Mouse (Mus musculus) MEL (cell line): Measurements from ENCODE around the gene Snapc4. TPM values are rescaled to one million over a fixed set of nuclear protein-coding genes. Genes with fewer than 3 reads are reported as not detected.

Experiments used
- DNase-seq: peaks from one replicate; pipeline ENCODE4 v3.0.0; 2011; ENCODE audit warnings: low read depth, low spot score
- H3K27ac ChIP-seq: 2 replicates; pipeline ENCODE4 v1.5.1; 2012; ENCODE audit warnings: low read depth, mild to moderate bottlenecking, control low read depth, low read length, moderate library complexity; ENCODE audit not compliant: control insufficient read depth
- H3K27me3 ChIP-seq, 2 experiments: fragments of 150-350 bp in 1 of 2; sonication (generic) in 1 of 2; 2 replicates each; pipeline ENCODE4 v1.6.1; 2012; ENCODE audit warnings: low read length in 2 of 2, mild to moderate bottlenecking in 2 of 2, improper control_type of control experiment in 1 of 2, moderate library complexity in 1 of 2; ENCODE audit not compliant: insufficient read depth in 2 of 2, control insufficient read depth in 1 of 2
- H3K36me3 ChIP-seq, 2 experiments: 2 replicates each; pipeline ENCODE4 v1.6.1; 2012 to 2014; ENCODE audit warnings: low read length in 2 of 2, improper control_type of control experiment in 1 of 2, inconsistent platforms in 1 of 2, mild to moderate bottlenecking in 1 of 2; ENCODE audit not compliant: insufficient read depth in 2 of 2, control insufficient read depth in 1 of 2
- H3K4me1 ChIP-seq, 2 experiments: fragments of 150-350 bp in 1 of 2; sonication (generic) in 1 of 2; 2 replicates each; pipeline ENCODE4 v1.6.1; 2012; ENCODE audit warnings: low read length in 2 of 2, improper control_type of control experiment in 1 of 2, mild to moderate bottlenecking in 1 of 2; ENCODE audit not compliant: insufficient read depth in 2 of 2, control insufficient read depth in 1 of 2
- H3K4me3 ChIP-seq, 2 experiments: fragments of 150-350 bp in 1 of 2; sonication (generic) in 1 of 2; 2 replicates each; pipeline ENCODE4 v1.5.1; 2012; ENCODE audit warnings: low read depth in 2 of 2, low read length in 2 of 2, mild to moderate bottlenecking in 2 of 2, moderate library complexity in 2 of 2, control low read depth in 1 of 2, improper control_type of control experiment in 1 of 2; ENCODE audit not compliant: control insufficient read depth in 1 of 2, insufficient read depth in 1 of 2
- H3K79me2 ChIP-seq: 2 replicates; pipeline ENCODE4 v1.6.1; 2012; ENCODE audit warnings: mild to moderate bottlenecking, low read length, moderate library complexity; ENCODE audit not compliant: control insufficient read depth, poor library complexity, insufficient read depth
- H3K9ac ChIP-seq: 2 replicates; pipeline ENCODE4 v1.6.1; 2012; ENCODE audit warnings: low read depth, mild to moderate bottlenecking, control low read depth, low read length, moderate library complexity; ENCODE audit not compliant: control insufficient read depth, poor library complexity, severe bottlenecking
- H3K9me3 ChIP-seq: fragments of 150-350 bp; sonication (generic); replicated peaks from 2 replicates; pipeline ENCODE4 v1.6.1; 2012; ENCODE audit warnings: mild to moderate bottlenecking, low read length, improper control_type of control experiment, moderate library complexity; ENCODE audit not compliant: insufficient read depth
- BHLHE40 ChIP-seq: IDR thresholded peaks from 2 replicates; pipeline ENCODE4 v1.6.1; 2012; ENCODE audit warnings: low read depth, mild to moderate bottlenecking, inconsistent platforms, low read length, improper control_type of control experiment, borderline replicate concordance
- CHD1 ChIP-seq: IDR thresholded peaks from 2 replicates; pipeline ENCODE4 v1.6.1; 2012; ENCODE audit warnings: low read depth, mild to moderate bottlenecking, inconsistent platforms, low read length, improper control_type of control experiment
- CHD2 ChIP-seq: IDR thresholded peaks from 2 replicates; pipeline ENCODE4 v1.6.1; 2011; ENCODE audit warnings: low read length, improper control_type of control experiment
- CTCF ChIP-seq, 3 experiments: IDR thresholded peaks in 2 of 3; conservative IDR thresholded peaks in 1 of 3; 2 replicates each; pipeline ENCODE4 v1.5.1; 2011 to 2012; ENCODE audit warnings: low read length in 3 of 3, low read depth in 2 of 3, mild to moderate bottlenecking in 2 of 3, improper control_type of control experiment in 1 of 3, inconsistent platforms in 1 of 3, mixed read lengths in 1 of 3, moderate library complexity in 1 of 3; ENCODE audit not compliant: control insufficient read depth in 1 of 3, insufficient read depth in 1 of 3, poor library complexity in 1 of 3, severe bottlenecking in 1 of 3
- E2F4 ChIP-seq: IDR thresholded peaks from 2 replicates; pipeline ENCODE4 v1.6.1; 2011; ENCODE audit warnings: low read depth, low read length, improper control_type of control experiment, borderline replicate concordance
- ELF1 ChIP-seq: IDR thresholded peaks from 2 replicates; pipeline ENCODE4 v1.6.1; 2014; ENCODE audit warnings: low read depth, mild to moderate bottlenecking, inconsistent platforms, low read length, improper control_type of control experiment, moderate library complexity
- EP300 ChIP-seq, 2 experiments: IDR thresholded peaks; 2 replicates each; pipeline ENCODE4 v1.6.1; 2011; ENCODE audit warnings: improper control_type of control experiment in 2 of 2, low read length in 2 of 2, low read depth in 1 of 2, mild to moderate bottlenecking in 1 of 2
- GATA1 ChIP-seq: IDR thresholded peaks from 2 replicates; pipeline ENCODE4 v1.6.1; 2011; ENCODE audit warnings: low read depth, low read length, improper control_type of control experiment
- HCFC1 ChIP-seq: IDR thresholded peaks from 2 replicates; pipeline ENCODE4 v1.6.1; 2012; ENCODE audit warnings: low read depth, mild to moderate bottlenecking, inconsistent platforms, low read length, improper control_type of control experiment, moderate library complexity
- MAX ChIP-seq: IDR thresholded peaks from 2 replicates; pipeline ENCODE4 v1.6.1; 2011; ENCODE audit warnings: low read length, improper control_type of control experiment
- MAZ ChIP-seq: IDR thresholded peaks from 2 replicates; pipeline ENCODE4 v1.6.1; 2012; ENCODE audit warnings: low read depth, mild to moderate bottlenecking, inconsistent platforms, low read length, improper control_type of control experiment
- MEF2A ChIP-seq: IDR thresholded peaks from 2 replicates; pipeline ENCODE4 v1.6.1; 2014; ENCODE audit warnings: low read depth, mild to moderate bottlenecking, inconsistent platforms, low read length, improper control_type of control experiment; ENCODE audit not compliant: poor library complexity, insufficient replicate concordance, severe bottlenecking; ENCODE audit errors: extremely low read depth
- MYC ChIP-seq: IDR thresholded peaks from 2 replicates; pipeline ENCODE4 v1.6.1; 2011; ENCODE audit warnings: low read depth, mild to moderate bottlenecking, low read length, improper control_type of control experiment, moderate library complexity
- NELFE ChIP-seq: IDR thresholded peaks from 2 replicates; pipeline ENCODE4 v1.6.1; 2011; ENCODE audit warnings: low read depth, low read length, improper control_type of control experiment
- POLR2AphosphoS2 ChIP-seq: IDR thresholded peaks from 2 replicates; pipeline ENCODE4 v1.6.1; 2011; ENCODE audit warnings: low read length, improper control_type of control experiment
- SIN3A ChIP-seq: IDR thresholded peaks from 2 replicates; pipeline ENCODE4 v1.6.1; 2012; ENCODE audit warnings: low read length, improper control_type of control experiment, inconsistent platforms
- SMC3 ChIP-seq: IDR thresholded peaks from 2 replicates; pipeline ENCODE4 v1.6.1; 2011; ENCODE audit warnings: low read depth, low read length, improper control_type of control experiment
- TAL1 ChIP-seq: IDR thresholded peaks from 2 replicates; pipeline ENCODE4 v1.6.1; 2012; ENCODE audit warnings: mild to moderate bottlenecking, inconsistent platforms, low read length, moderate library complexity, mixed read lengths
- TCF12 ChIP-seq: IDR thresholded peaks from 2 replicates; pipeline ENCODE4 v1.6.1; 2014; ENCODE audit warnings: low read depth, mild to moderate bottlenecking, inconsistent platforms, low read length, improper control_type of control experiment, moderate library complexity
- USF2 ChIP-seq, 2 experiments: IDR thresholded peaks; 2 replicates each; pipeline ENCODE4 v1.6.1; 2011 to 2012; ENCODE audit warnings: improper control_type of control experiment in 2 of 2, low read length in 2 of 2, borderline replicate concordance in 1 of 2, inconsistent platforms in 1 of 2, low read depth in 1 of 2, mild to moderate bottlenecking in 1 of 2; ENCODE audit not compliant: insufficient read depth in 1 of 2
- ZKSCAN1 ChIP-seq: IDR thresholded peaks from 2 replicates; pipeline ENCODE4 v1.6.1; 2012; ENCODE audit warnings: low read depth, mild to moderate bottlenecking, inconsistent platforms, low read length, improper control_type of control experiment, moderate library complexity
- ZNF384 ChIP-seq: IDR thresholded peaks from 2 replicates; pipeline ENCODE4 v1.6.1; 2012; ENCODE audit warnings: low read depth, mild to moderate bottlenecking, inconsistent platforms, low read length, improper control_type of control experiment
- polyA plus RNA-seq, 2 experiments: library from polyadenylated mRNA; stranded (reverse) in 1 of 2; unstranded in 1 of 2; fragments of >175 nt in 1 of 2; fragments of >200 nt in 1 of 2; gene quantifications; 2 replicates each; pipeline versions ENCODE4 v1.2.1 to v1.2.4; 2012; ENCODE audit warnings: low replicate concordance in 2 of 2, low read depth in 1 of 2; ENCODE audit not compliant: insufficient read length in 2 of 2, insufficient read depth in 1 of 2, missing spikeins in 1 of 2
- total RNA-seq: library from RNA; depleted of rRNA; stranded (reverse); fragments of 300-350 nt; gene quantifications from 2 replicates; pipeline ENCODE4 v1.2.3, GENCODE M21; 2012

Snapc4 gene
- total and polyA plus RNA-seq, 3 experiments: 49.3 to 57.6 TPM; not detected in 1

DNA sequence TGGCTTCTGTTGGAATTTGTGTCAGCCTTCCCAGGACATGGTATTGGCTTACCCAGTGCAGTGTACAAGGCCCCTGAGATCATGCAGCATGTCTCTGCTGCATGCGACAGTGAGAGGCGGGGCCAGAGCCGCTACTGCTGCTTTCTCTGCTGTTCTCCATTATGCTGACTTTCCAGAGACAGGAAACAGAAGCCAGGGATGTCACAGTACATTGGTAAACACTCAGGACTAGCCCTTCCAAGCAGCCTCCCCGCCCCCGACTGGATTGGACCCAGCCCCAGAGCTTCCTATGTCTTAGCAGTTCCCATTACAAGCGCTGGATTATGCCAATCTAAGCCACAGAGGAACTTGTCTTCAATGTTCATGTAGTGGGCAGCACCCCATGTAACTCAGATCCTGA, 32.2 kb downstream of the Snapc4 start:
- peaks cover 14% of the 10 kb centered on the region for H3K79me2 ChIP-seq
- no peak overlapping the region for H3K9ac ChIP-seq
- no peak for DNase-seq
- TF ChIP-seq MAX (no peak), ZNF384 (no peak), EP300 (IDR thresholded peaks at IDR 0.05; ENCODE audit: low read depth in 1 of 2, low read length in 2 of 2) (no peak), ELF1 (no peak), USF2 (IDR thresholded peaks at IDR 0.05; ENCODE audit: borderline replicate concordance in 1 of 2, insufficient read depth in 1 of 2, low read depth in 1 of 2, low read length in 2 of 2) (no peak), MEF2A (no peak), TAL1 (no peak), E2F4 (no peak), TCF12 (no peak), MAZ (no peak), CHD1 (no peak), HCFC1 (no peak), GATA1 (no peak), ZKSCAN1 (no peak), CHD2 (no peak)
- H3K27ac ChIP-seq: no peak overlapping the region
- no peaks in the 10 kb centered on the region for H3K9me3 ChIP-seq
- H3K36me3 ChIP-seq: peaks cover 0 to 5% of the 10 kb centered on the region in 2 experiments; a peak in 2 of 4 replicates
- H3K4me1 ChIP-seq: peaks cover 0 to 15% of the 10 kb centered on the region in 2 experiments; a peak in 2 of 4 replicates
- no peak overlapping the region for H3K4me3 ChIP-seq
- no peaks in the 10 kb centered on the region; a peak in 1 of 4 replicates for H3K27me3 ChIP-seq

DNA sequence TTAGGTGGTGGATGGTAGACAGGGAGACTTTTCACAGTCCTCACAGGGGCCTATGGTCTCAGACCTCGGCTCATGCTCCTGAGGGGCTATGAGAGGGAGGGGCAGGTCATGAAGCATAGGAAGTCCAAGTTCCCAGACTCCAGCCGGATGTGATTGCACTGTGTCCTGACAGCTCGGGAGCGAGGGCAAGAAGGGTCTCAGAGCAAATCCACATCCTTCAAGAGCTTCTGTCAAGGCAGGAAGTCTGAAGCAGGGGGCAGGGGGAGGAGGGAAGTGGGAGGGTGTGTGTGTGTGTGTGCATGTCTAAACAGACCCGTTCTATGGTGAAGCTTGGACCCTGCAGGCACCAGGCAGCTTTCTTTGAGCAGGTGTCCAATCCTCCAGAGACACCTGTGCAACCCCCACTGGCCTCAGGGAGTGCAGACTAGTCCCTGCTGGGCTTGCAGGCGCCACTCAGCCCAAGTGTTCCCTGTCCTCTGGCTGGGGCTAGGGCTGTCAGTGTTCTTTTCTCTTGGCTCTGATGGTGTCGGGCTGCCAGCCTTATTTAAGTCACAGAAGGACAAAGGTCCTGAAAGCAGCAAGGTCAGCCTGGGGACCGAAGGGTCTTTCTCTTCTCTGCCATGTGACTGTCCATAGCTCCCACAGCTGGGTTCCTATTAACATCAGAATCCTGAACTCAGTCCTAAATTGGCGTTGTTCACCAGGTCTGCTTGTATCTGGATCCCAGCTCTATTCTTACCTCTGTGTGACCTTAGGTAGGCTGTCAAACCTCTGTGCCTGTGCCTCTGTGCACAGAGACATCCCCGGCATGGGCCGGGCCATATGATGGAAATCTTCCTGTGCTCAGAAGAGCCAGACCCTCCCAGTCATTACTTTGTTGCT, 37.6 kb downstream of the Snapc4 start:
- Histone ChIP-seq H3K27me3 (no peaks in the 10 kb centered on the region), H3K4me3 (no peak overlapping the region), H3K4me1 (peaks cover 0 to 12% of the 10 kb centered on the region in 2 experiments; a peak in 2 of 4 replicates), H3K36me3 (no peaks in the 10 kb centered on the region), H3K9me3 (no peaks in the 10 kb centered on the region), H3K79me2 (no peaks in the 10 kb centered on the region)
- DNase-seq: no peak
- TF ChIP-seq EP300 (IDR thresholded peaks at IDR 0.05; ENCODE audit: low read depth in 1 of 2, low read length in 2 of 2) (no peak), ZKSCAN1 (no peak), GATA1 (no peak), CTCF (IDR thresholded peaks at IDR 0.05 in 2 of 3, conservative IDR thresholded peaks at IDR 0.05 in 1 of 3; ENCODE audit: control insufficient read depth in 1 of 3, insufficient read depth in 1 of 3, low read depth in 2 of 3, low read length in 3 of 3, poor library complexity in 1 of 3, severe bottlenecking in 1 of 3) (no peak), SMC3 (no peak), MEF2A (no peak), ZNF384 (no peak), CHD1 (no peak), ELF1 (no peak), SIN3A (no peak), MYC (no peak), POLR2AphosphoS2 (no peak), NELFE (no peak), BHLHE40 (no peak)
- TF ChIP-seq, all 39 proteins: peak for 0
- no peak overlapping the region for H3K27ac ChIP-seq
- H3K9ac ChIP-seq: no peak overlapping the region
